Mouse (Mus musculus) spleen, postnatal 14 days (tissue): ENCODE measurements around the gene Tmem51.
"Not testable (repeated sequence)": the region's sequence is repeated elsewhere in the genome, so short reads cannot be mapped to it uniquely, and the experiment has no call there.

ENCODE experiments used
- DNase-seq, 2 experiments: peaks; one replicate each; pipeline ENCODE4 v3.0.0; 2021 to 2022; ENCODE audit warnings: low spot score in 2 of 2

Tmem51 gene

DNA sequence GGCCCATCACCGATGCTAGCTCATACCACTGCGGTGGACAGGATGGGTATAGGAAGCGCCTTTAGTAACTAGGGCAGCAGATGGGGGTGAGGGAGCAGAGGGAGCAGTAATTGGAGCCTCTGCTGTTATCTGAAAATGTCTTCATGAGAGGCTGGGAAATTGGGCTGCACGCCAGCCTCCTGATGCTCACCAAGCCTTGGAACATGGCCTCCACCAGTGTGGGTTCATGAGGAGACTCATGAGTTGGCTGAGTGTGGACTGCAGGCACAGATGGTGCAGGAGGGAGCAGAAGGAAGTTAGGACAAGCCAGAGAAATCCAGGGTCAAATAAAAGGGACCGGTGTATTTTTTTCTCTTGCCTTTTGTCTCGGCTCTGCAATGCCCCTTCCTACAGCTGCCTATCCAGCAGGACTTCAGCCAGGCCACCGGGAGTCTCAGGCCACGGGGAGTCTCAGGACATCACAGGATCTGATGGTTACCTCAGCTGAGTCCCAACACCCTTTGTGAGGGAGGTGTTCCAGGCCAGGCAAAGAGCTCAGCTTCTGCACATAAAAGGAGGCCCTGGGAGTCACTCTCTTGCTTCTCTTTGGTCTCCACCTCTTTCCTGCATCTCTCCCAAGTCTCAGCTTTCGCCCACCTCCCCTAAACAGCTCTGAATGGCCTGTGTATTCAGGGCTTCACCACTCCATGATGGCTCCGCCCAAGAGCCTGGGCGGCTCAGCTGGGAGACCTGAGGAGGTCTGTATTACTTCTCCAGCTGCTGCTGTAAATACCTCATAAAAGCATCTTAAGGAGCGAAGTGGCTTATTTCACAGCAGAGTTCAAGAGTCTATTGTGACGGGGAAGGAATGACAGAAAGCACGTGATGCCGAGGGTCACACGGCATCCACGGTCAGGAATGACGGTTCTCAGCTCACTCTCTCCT, 23.4 kb downstream of the Tmem51 start:
- no peak for DNase-seq

DNA sequence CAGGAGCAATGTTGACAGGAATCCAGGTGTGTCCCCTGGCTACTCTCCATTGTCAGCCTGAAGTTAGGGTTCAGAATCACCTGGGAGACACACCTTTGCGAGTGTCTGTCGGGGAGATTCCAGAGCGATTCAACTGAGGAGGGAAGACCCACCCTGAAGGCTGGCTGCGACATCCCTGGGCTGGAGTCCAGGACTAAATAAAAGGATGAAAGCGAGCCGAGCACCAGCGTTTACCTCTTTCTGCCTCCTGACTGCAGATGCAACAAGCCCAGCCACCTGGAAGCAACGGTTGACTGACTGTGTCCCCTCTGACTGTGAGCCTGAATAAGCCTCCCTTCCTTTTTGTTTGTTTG, 24.3 kb downstream of the Tmem51 start:
- DNase-seq: no peak

DNA sequence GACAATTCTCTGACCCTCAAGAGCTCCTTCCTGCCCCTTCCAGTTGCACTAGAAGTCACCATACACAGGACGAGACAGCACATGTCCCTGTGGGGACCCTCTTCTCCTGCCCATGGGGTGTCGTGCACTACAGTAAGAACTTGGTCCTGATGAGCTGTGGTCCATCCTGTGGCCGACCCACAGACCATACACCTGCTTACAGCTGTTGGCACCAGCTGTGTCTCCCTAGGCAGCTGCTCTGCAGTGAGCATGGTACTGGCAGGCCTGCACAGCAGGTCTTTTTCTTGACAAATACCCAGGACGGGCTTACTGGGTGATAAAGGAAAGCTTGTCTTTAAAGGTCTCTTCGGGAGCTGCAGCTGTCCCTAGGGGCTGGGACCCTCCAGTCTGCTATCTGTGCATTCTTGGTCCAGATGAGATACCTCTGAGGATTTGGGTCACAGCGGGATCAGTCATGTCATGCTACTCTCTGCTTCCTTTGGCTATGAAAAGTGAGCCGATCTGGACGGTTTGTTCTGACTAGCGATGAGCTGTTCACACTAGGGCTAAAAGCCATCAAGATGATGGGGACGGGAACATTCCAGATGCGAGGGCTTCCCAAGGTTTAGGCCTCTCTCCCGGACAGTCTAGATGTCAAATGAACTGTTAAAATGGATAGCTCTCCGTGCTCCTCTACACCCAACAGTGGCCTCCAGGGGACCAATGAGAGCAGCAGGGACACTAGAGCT, 24.8 kb downstream of the Tmem51 start:
- no peak for DNase-seq

DNA sequence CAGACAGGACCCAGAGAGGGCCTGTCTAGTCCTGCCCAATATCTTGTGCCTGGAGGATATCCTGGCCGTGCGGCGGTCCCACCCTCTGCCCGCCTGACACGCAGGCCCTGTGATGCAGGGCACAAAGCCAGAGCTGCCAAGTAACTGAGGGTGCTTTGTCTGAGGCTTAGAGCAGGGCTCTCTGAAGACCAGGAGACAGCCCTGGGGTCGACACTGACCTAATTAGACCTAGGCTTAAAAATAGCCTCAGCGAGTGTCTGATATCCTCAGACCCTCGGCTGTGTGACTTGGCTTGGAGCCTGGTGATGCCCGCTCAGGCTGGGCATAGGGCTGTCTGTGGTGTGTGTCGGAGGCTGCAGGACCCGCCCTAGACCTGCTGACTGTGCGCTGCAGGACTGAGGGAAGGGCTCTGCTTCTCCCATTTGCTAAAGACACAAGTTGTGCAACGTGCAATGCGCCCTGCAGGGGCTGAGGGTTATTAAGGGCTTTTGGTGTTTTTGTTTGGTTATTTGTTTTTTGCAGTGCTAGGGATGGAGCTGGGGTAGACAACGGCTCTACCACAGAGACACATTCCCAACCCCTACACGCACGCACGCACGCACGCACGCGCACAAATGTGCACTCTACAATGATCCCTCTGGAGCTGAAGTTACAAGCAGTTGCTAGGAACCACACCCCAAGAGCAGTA, 26.4 kb downstream of the Tmem51 start:
- DNase-seq: no peak

GRCm38 (mm10) chr4:142055600-142055999, 28.5 kb downstream of the Tmem51 start:
- no peak for DNase-seq

DNA sequence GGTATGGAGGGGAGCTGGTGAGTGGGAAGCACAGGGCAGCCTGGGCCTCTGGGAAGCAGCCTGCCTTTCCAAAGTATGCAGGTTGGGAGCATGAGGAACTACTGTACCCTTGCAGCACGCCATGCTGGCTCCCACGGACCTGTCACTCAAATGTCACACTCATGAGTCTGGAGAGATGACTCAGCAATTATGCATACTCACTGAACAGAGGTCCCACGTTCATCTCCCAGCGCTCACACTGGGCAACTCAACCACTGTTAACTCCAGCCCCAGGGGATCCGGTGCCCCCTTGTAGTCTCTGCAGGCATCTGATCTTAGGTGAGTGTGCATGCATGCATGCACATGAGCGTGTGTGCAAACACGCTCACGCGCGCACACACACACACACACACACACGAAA, 29.5 kb downstream of the Tmem51 start:
- no peak for DNase-seq

GRCm38 (mm10) chr4:142053661-142054448, 30.2 kb downstream of the Tmem51 start:
- DNase-seq: no peak

- DNase-seq: no peak
Measured at GRCm38 (mm10) chr4:142053261-142053660, 30.8 kb downstream of the Tmem51 start.

DNA sequence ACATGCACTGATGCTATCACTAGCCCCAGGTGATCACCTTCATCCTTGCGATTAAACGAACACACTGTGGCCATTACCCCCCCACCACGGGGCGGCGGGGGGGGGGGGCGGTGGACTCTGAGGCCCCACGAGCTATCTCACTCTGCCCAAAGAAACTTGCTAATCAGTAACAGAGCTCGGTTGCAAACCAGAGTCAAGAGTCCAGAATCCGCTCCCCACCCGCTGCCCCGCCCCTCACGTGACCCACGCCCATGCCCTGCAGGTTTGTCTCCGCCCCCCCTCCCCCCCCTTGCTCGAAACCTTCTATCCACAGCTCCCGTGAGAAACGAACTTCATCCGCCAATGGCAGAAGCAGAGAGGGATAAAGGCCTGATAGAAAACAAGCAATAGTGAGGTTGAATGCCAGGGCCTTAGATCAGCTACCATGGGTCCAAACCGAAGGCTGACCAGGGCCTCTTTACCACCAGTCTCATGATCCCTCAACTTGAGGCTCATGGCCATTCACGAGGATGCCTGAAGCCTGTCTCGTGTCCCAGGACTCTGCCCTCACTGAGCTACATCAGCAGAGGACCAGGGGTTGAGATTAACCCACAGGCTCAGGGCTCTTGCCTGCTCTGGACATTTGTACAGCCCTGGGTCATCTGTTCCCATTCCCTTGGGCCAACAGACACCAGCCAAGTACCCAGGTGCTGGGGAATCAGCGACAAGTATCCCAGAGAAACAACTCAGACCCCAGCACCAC, 31.5 kb downstream of the Tmem51 start:
- DNase-seq: no peak

- DNase-seq: not testable (repeated sequence)
Measured at GRCm38 (mm10) chr4:142051883-142052282, 32.2 kb downstream of the Tmem51 start.

DNA sequence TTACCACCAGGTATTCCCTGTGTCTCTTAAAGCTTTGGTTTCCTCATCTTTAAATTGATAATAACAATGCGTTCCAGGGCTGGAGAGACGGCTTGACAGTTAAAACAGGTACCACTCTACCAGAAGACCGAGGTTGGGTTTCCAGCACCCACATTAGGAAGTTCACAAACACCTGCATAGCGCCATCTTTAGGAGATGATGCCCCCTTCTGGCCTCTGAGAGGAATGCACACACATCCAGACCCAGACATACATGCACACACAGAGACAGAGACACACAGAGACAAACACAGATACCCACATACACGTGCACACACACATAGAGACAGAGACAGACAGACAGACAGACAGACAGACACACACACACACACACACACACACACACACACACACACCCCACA, 34.1 kb downstream of the Tmem51 start:
- no peak for DNase-seq

GRCm38 (mm10) chr4:142048391-142048790, 35.7 kb downstream of the Tmem51 start:
- DNase-seq: no peak

DNA sequence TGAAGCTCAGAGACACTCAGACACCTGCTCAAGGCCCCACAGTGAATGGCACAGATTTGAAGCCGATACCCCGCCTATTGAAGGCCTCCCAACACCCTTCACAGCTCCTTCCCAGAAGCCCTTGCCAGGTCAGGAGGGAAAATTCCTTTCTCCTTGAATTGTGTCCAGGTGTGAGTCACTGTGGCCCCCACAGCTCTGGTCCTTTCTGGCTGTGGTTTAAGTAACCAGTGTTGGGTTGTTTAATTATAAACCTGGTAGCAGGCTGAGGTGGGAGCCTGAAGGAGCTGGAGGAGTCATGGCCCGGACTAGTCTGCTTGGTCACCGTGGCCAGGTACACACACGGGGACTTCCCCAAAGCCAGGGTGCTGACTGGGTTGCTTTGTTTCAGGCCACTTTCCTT, 37.1 kb downstream of the Tmem51 start:
- DNase-seq: no peak

- no peak for DNase-seq
Measured at GRCm38 (mm10) chr4:142046496-142046895, 37.6 kb downstream of the Tmem51 start.

- no peak for DNase-seq
Measured at GRCm38 (mm10) chr4:142045595-142046163, 38.4 kb downstream of the Tmem51 start.

- no peak for DNase-seq
Measured at GRCm38 (mm10) chr4:142044452-142044851, 39.7 kb downstream of the Tmem51 start.

DNA sequence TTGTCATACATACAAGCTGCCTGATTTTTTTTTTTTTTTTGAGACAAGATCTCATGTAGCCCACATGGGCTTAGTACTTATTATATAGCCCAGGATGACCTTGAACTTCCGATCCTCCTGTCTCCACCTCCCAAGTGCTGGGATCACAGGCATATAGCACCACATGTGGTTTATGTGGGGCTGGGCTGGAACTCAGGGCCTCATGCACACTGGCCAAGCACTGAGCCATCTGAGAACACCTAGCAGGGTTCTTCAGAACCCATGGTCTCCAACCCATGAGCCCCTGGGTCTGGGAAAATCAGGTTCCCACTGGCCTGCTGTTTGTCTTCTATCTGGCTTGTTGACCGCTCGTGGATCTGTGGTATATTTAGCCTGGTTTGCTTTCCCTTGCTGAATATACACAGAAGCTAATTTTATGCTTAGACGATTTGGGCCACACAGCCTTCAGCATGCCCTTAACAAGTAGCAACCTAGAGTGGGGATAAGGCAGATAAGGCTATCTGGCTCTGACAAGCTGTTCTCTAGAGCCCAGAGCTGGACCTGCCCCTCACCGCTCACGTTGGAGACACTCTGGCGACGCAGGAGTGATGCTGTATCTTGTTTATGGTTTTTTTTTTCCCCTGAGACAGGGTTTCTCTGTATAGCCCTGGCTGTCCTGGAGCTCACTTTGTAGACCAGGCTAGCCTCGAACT, 44.3 kb downstream of the Tmem51 start:
- no peak for DNase-seq

- no peak for DNase-seq
Measured at GRCm38 (mm10) chr4:142037897-142038296, 46.2 kb downstream of the Tmem51 start.

DNA sequence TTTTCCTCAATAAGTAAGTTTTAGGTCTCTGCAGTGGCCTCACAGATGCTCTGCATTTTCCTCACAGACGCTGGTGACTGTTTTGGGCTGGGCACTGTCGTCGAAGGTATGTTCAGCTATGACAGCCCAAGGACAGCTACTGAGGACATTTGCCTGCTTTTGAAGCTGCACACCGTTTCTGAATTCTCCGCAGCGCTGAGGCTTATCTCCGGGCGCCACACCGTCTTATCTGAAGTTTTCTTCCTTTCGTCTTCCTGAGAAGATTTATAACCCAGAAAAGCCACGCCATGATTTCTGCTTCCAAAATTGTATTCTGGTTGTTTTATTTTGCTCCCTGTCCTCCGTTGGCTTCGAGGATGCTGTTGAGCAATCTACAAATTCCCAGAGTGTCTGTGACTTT, 55.6 kb downstream of the Tmem51 start:
- DNase-seq: no peak

DNA sequence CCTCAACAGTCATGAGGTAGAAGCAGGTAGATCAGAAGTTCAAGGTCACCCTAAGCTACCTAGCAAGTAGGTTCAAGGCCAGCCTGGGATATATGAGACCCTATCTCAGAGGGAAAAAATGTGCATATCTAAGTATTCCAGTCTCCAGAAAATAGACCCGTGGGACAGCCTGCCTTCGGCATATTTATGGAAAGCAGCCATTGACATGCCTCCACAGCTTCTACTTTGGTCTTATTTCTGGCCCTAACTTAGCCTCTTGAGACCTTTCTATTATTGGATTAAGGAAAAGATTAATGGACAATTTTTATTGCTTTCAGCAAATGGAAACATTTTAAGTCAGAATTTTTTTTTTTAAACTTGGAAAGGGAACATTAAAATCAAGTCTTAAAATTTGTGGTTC, 57.1 kb downstream of the Tmem51 start:
- no peak for DNase-seq
